Mouse (Mus musculus) CH12.LX (cell line): ENCODE results near the gene Tnpo1.

Experiments
- EP300 ChIP-seq: IDR thresholded peaks from 2 replicates; pipeline ENCODE4 v1.6.1; 2011; ENCODE audit warnings: low read length, improper control_type of control experiment
- MEF2A ChIP-seq: IDR thresholded peaks from 2 replicates; pipeline ENCODE4 v1.6.1; 2014; ENCODE audit warnings: low read depth, mild to moderate bottlenecking, inconsistent platforms, low read length, improper control_type of control experiment, borderline replicate concordance
- POLR2A ChIP-seq: IDR thresholded peaks from 2 replicates; pipeline ENCODE4 v1.6.1; 2011; ENCODE audit warnings: low read depth, mild to moderate bottlenecking, improper control_type of control experiment, low read length
- ZMIZ1 ChIP-seq: IDR thresholded peaks from 2 replicates; pipeline ENCODE4 v1.6.1; 2012; ENCODE audit warnings: low read depth, mild to moderate bottlenecking, inconsistent platforms, low read length, improper control_type of control experiment

DNA sequence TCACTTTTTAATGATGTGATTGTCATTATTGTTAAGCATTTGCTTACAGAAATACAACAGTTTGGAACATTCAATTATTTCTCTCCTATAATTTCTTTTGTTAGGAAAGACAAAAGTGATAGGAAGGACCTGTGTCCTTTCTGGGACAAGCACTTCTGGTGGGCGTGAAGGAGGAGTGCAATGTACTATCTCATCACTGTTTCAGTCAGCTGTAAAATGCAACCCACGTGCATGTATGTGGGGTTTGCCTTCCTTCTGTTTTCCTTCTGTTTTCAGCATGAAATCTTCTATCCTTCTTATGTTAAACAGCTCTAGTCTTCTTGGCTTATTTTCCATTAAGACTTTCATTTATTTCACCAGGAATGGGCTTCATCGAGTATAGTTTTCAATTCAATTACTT is 5.9 kb downstream of the Tnpo1 start:
- no peak for TF ChIP-seq POLR2A
- no peak for TF ChIP-seq ZMIZ1
- TF ChIP-seq EP300 = no peak
- no peak for TF ChIP-seq MEF2A
